Mouse (Mus musculus) liver, adult 2 months (tissue): Measurements from ENCODE around the gene Med28.

Experiments
- CTCF ChIP-seq: fragments of 200-500 bp; IDR thresholded peaks from 2 replicates; pipeline ENCODE4 v1.5.1; 2011; ENCODE audit warnings: low read depth, low read length, control low read depth
- POLR2A ChIP-seq: fragments of 200-500 bp; IDR thresholded peaks from 2 replicates; pipeline ENCODE4 v1.6.1; 2011; ENCODE audit warnings: low read length, control low read depth; ENCODE audit not compliant: insufficient read depth; ENCODE audit errors: extremely low read depth

DNA sequence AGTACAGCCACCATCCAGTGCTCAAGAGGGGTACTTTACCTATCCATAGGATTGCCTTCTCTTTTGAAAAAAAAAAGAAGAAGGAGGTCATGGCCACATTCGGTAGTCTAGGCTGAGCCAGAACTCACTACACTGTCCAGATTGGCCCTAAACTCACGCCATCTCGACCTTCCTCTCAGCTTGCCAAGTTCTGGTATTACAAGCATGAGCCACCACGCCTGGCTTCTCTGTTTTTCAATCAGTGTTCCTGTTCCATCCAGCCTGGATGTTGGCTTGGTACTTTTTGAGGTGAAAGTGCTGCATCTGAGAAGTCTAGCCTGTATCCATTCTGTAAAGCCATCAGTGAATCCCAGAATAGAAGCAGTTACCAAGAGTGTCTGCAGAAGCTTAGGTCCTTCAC lies 23.6 kb upstream of the Med28 start:
- TF ChIP-seq CTCF, result no peak
- TF ChIP-seq POLR2A, result no peak
